Mouse (Mus musculus) heart, embryonic 14.5 days (tissue): ENCODE measurements at regions not wholly inside any gene's neighbourhood (a gene's known extent, or its start where the extent isn't known, plus 50 kb on each side); places are given as distances from the start of the nearest gene placed in this dataset.

ENCODE experiments used
- ATAC-seq: fragments of 200-750 bp; cut with Nextera tagmentation; 2 replicates; pipeline ENCODE4 v1.8.0; 2017; ENCODE audit warnings: low read depth, moderate TSS enrichment; ENCODE audit not compliant: insufficient number of reproducible peaks, insufficient read depth, low FRiP score
- H3K27ac ChIP-seq, 2 experiments: fragments of 200-500 bp in 1 of 2; fragments of 300-500 bp in 1 of 2; sonication (generic) in 1 of 2; replicated peaks in 1 of 2; 2 replicates each; pipeline ENCODE4 v1.5.1; 2012 to 2014; ENCODE audit warnings: low read depth in 2 of 2, low read length in 2 of 2, control low read depth in 1 of 2, mild to moderate bottlenecking in 1 of 2, mixed read lengths in 1 of 2; ENCODE audit not compliant: control insufficient read depth in 1 of 2, insufficient read depth in 1 of 2
- H3K27me3 ChIP-seq: fragments of 300-500 bp; sonication (generic); 2 replicates; pipeline ENCODE4 v1.6.1; 2014; ENCODE audit warnings: mild to moderate bottlenecking, low read length, control low read depth; ENCODE audit not compliant: control insufficient read depth, insufficient read depth
- H3K36me3 ChIP-seq: fragments of 300-500 bp; sonication (generic); 2 replicates; pipeline ENCODE4 v1.6.1; 2014; ENCODE audit warnings: mild to moderate bottlenecking, control low read depth, low read length, mixed read lengths; ENCODE audit not compliant: control insufficient read depth, insufficient read depth
- H3K4me1 ChIP-seq, 2 experiments: fragments of 200-500 bp in 1 of 2; fragments of 300-500 bp in 1 of 2; sonication (generic) in 1 of 2; 2 replicates each; pipeline ENCODE4 v1.6.1; 2012 to 2014; ENCODE audit warnings: low read length in 2 of 2, control low read depth in 1 of 2, mixed read lengths in 1 of 2; ENCODE audit not compliant: control insufficient read depth in 2 of 2, insufficient read depth in 2 of 2
- H3K4me2 ChIP-seq: fragments of 300-500 bp; sonication (generic); 2 replicates; pipeline ENCODE4 v1.6.1; 2014; ENCODE audit warnings: mild to moderate bottlenecking, low read length
- H3K4me3 ChIP-seq, 2 experiments: fragments of 200-500 bp in 1 of 2; fragments of 300-500 bp in 1 of 2; sonication (generic) in 1 of 2; 2 replicates each; pipeline ENCODE4 v1.5.1; 2012 to 2014; ENCODE audit warnings: low read length in 2 of 2, mild to moderate bottlenecking in 2 of 2, control low read depth in 1 of 2, low read depth in 1 of 2, moderate library complexity in 1 of 2; ENCODE audit not compliant: control insufficient read depth in 1 of 2, insufficient read depth in 1 of 2
- H3K9ac ChIP-seq: fragments of 300-500 bp; sonication (generic); 2 replicates; pipeline ENCODE4 v1.6.1; 2014; ENCODE audit warnings: mild to moderate bottlenecking, low read length
- H3K9me3 ChIP-seq: fragments of 300-500 bp; sonication (generic); 2 replicates; pipeline ENCODE4 v1.6.1; 2016; ENCODE audit warnings: low read length, control low read depth; ENCODE audit not compliant: control insufficient read depth
- WGBS: fragments of 180-500 bp; shearing (Covaris S2); extraction: QIAGEN DNeasy Blood & Tissue Kit; methylation state at CpG from one replicate; pipeline ENCODE4 v1.1.7; 2014; 5-methylcytosine and 5-hydroxymethylcytosine counted together

GRCm38 (mm10) chr7:70565034-70565433 lies 198.5 kb upstream of the Nr2f2 start:
- ATAC-seq, result no peak
- 61% methylated on average over 1 of the region's 1 CpGs for WGBS

GRCm38 (mm10) chr7:70548936-70549450 lies 182.5 kb upstream of the Nr2f2 start:
- no peaks in the 10 kb centered on the region for H3K9me3 ChIP-seq
- no peak for ATAC-seq
- no peaks in the 10 kb centered on the region for H3K27me3 ChIP-seq
- no peak overlapping the region for H3K4me2 ChIP-seq
- no peak overlapping the region for H3K27ac ChIP-seq
- H3K9ac ChIP-seq, result no peak overlapping the region
- no peaks in the 10 kb centered on the region for H3K4me1 ChIP-seq
- H3K4me3 ChIP-seq, result no peak overlapping the region
- H3K36me3 ChIP-seq, result no peaks in the 10 kb centered on the region
- WGBS, result 31% methylated on average over 5 of the region's 5 CpGs

More at GRCm38 (mm10) chr7:70565034-70565433, 198.5 kb upstream of the Nr2f2 start:
- H3K9me3 ChIP-seq, result no peaks in the 10 kb centered on the region
- no peak overlapping the region for H3K4me2 ChIP-seq
- H3K9ac ChIP-seq, result no peak overlapping the region
- H3K4me1 ChIP-seq, result no peaks in the 10 kb centered on the region
- no peak overlapping the region for H3K4me3 ChIP-seq
- no peaks in the 10 kb centered on the region for H3K27me3 ChIP-seq
- H3K36me3 ChIP-seq, result no peaks in the 10 kb centered on the region
- no peak overlapping the region for H3K27ac ChIP-seq

GRCm38 (mm10) chr7:70541881-70542665 lies 175.5 kb upstream of the Nr2f2 start:
- Histone ChIP-seq H3K27ac (no peak overlapping the region), H3K9ac (no peak overlapping the region), H3K4me2 (no peak overlapping the region), H3K27me3 (no peaks in the 10 kb centered on the region), H3K9me3 (no peaks in the 10 kb centered on the region), H3K4me1 (no peaks in the 10 kb centered on the region), H3K4me3 (no peak overlapping the region), H3K36me3 (no peaks in the 10 kb centered on the region)
- 83% methylated on average over 10 of the region's 10 CpGs for WGBS
- no peak for ATAC-seq

- no peak overlapping the region for H3K27ac ChIP-seq
- H3K4me2 ChIP-seq, result no peak overlapping the region
- no peaks in the 10 kb centered on the region for H3K4me1 ChIP-seq
- no peaks in the 10 kb centered on the region for H3K9me3 ChIP-seq
- WGBS, result 76% methylated on average over 9 of the region's 9 CpGs
- H3K9ac ChIP-seq, result no peak overlapping the region
- no peaks in the 10 kb centered on the region for H3K36me3 ChIP-seq
- no peak overlapping the region for H3K4me3 ChIP-seq
- no peak for ATAC-seq
- H3K27me3 ChIP-seq, result no peaks in the 10 kb centered on the region
These were observed 172.6 kb upstream of the Nr2f2 start for GRCm38 (mm10) chr7:70539121-70539642.

GRCm38 (mm10) chr7:70536046-70536445 lies 169.5 kb upstream of the Nr2f2 start:
- Histone ChIP-seq H3K4me1 (no peaks in the 10 kb centered on the region), H3K27me3 (no peaks in the 10 kb centered on the region), H3K9ac (no peak overlapping the region), H3K36me3 (no peaks in the 10 kb centered on the region), H3K4me2 (no peak overlapping the region), H3K4me3 (no peak overlapping the region), H3K27ac (no peak overlapping the region), H3K9me3 (peaks cover 3% of the 10 kb centered on the region)
- WGBS, result 80% methylated on average over 6 of the region's 6 CpGs
- ATAC-seq, result no peak

- Histone ChIP-seq H3K4me2 (no peak overlapping the region), H3K4me3 (no peak overlapping the region), H3K9ac (no peak overlapping the region), H3K9me3 (peaks cover 6% of the 10 kb centered on the region), H3K36me3 (no peaks in the 10 kb centered on the region), H3K4me1 (no peaks in the 10 kb centered on the region), H3K27ac (no peak overlapping the region), H3K27me3 (no peaks in the 10 kb centered on the region)
- WGBS, result 82% methylated on average over 1 of the region's 1 CpGs
- ATAC-seq, result no peak
These were observed 167.0 kb upstream of the Nr2f2 start for GRCm38 (mm10) chr7:70533552-70533951.

GRCm38 (mm10) chr7:70527921-70528320 lies 161.4 kb upstream of the Nr2f2 start:
- Histone ChIP-seq H3K27ac (no peak overlapping the region), H3K9ac (no peak overlapping the region), H3K9me3 (peaks cover 10% of the 10 kb centered on the region), H3K4me1 (no peaks in the 10 kb centered on the region), H3K4me3 (no peak overlapping the region), H3K36me3 (no peaks in the 10 kb centered on the region), H3K4me2 (no peak overlapping the region), H3K27me3 (no peaks in the 10 kb centered on the region)
- WGBS, result 58% methylated on average over 4 of the region's 4 CpGs
- ATAC-seq, result no peak
